Mouse (Mus musculus): ENCODE results near the gene Dclk1.

DNA sequence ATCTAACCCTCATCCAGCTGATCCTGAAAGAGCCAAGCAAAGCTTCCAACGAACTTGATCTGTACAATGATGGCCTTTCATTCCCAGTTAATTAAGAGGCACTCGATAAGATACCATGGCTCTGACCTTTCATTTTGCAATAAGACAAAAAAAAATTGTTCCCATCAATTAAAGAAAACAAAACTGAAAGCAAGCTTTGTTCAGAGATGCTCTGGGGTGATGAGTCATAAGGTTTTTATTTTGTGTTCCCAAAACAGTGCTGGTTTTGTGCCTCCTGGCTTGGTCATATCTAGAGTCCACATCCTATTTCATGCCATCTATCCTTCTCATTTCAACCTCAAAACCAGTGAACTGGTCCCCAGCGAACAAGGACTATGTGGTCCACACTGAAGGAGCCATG, 91.3 kb downstream of the Dclk1 start:
- TF ChIP-seq CTCF (IDR thresholded peaks at IDR 0.05; ENCODE audit: low read depth) (no peak), EP300 (optimal IDR thresholded peaks at IDR 0.05) (no peak)
